Mouse (Mus musculus): ENCODE measurements at regions not wholly inside any gene's neighbourhood (a gene's known extent, or its start where the extent isn't known, plus 50 kb on each side); places are given as distances from the start of the nearest gene placed in this dataset.
A peak's percentile ranks its signal among the peaks of the same experiment; 100 is the strongest.
"Not testable (repeated sequence)": the region's sequence is repeated elsewhere in the genome, so short reads cannot be mapped to it uniquely, and the experiment has no call there.

DNA sequence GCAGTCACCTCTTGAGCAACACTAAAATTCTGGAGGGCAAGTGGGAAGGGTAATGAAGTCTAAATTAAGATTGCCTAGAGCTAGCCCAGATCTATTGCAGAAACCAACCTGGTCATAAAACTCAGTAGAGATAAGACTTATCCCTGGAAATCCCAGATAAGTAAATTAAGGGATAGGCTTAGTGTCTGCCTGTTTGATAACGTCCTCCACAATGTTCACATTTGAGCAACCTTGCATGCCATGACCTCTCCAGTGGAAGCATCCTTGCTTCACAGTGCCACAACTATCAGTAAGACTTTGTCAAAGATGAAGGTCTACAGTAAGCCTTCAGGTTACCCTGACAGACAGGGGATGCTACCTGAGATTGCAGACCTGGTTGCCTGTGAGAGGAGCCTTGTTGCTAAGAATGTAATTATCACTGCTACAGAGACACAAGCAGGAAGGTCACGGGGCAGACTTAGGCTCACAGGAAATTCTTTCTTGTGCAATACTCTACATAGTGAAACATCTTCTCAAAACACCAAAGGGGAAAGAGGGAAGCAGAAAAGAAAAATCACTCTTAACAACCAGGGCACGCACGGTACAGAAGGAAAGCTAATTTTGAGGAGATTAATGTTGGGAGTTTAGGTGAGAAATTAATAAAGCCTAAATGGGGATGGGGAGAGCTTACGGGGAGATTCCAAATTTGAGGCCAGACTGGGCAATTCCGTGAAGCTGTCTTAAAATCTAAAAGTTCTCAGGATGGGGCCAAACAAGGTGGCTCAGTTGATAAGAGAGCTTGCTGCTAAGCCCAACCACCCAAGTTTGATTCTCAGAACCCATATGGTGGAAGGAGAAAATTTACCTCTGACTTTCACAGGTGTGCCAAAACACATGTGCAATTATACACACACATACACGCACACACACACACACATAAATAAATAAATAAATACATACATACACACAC is 56.9 kb upstream of the Prdm9 start:
- H3K9me3 ChIP-seq: no peaks in the 10 kb centered on the region
- no peaks in the 10 kb centered on the region for H3K36me3 ChIP-seq (replicated peaks)
- no peak for ATAC-seq (ENCODE audit: low FRiP score)
- no peaks in the 10 kb centered on the region for H3K27me3 ChIP-seq
- no peaks in the 10 kb centered on the region for H3K4me1 ChIP-seq
- no peak overlapping the region for H3K4me3 ChIP-seq (replicated peaks)
- no peak overlapping the region for H3K27ac ChIP-seq
- WGBS: 85% methylated on average over 7 of the region's 7 CpGs
- no peak overlapping the region for H3K9ac ChIP-seq
- H3K4me2 ChIP-seq: no peak overlapping the region

DNA sequence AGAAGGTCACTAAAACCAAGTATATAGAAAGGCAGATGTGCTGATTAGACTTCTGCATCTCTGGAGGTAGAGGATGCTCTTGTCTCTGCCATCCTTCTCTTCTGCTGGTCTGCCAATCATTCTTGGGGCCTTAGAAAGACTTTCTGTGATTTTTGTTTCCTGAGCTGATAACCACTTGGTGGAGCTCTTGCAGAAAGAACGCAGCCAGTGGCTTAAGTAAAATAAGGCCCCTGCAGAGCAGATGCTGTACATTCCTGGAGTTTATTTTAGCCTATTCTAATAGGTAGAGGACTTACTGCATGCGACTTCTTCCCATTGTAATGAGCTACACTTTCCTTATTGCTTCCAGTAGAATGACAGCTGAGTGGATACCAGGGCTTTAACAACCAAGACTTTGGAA is 58.8 kb upstream of the Prdm9 start:
- H3K27ac ChIP-seq: no peak overlapping the region
- no peak overlapping the region for H3K4me2 ChIP-seq
- H3K36me3 ChIP-seq (replicated peaks): no peaks in the 10 kb centered on the region
- H3K4me3 ChIP-seq (replicated peaks): no peak overlapping the region
- H3K27me3 ChIP-seq: no peaks in the 10 kb centered on the region
- H3K9me3 ChIP-seq: no peaks in the 10 kb centered on the region
- no peak overlapping the region for H3K9ac ChIP-seq
- WGBS: 6% methylated on average over 2 of the region's 2 CpGs
- ATAC-seq (ENCODE audit: low FRiP score): no peak
- H3K4me1 ChIP-seq: no peaks in the 10 kb centered on the region

DNA sequence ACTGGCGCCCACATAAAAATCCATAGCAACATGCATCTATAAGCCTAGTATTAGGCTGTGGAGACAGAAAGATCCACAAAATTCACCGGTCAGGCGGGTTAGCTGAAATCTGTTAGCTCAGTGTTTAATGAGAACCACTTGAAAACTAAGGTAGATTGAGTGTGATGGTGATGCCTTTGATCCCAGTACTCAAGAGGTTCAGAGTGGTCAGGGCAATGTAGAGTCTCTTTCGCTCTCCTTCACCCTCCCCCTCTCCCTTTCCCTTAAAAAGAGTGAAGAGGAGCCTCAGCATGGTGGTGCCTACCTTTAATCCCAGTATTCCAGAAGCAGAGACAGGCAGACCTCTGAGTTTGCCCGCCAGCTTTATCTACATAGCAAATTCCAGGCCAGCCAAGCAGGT is 66.6 kb upstream of the Prdm9 start:
- Histone ChIP-seq H3K9ac (no peak overlapping the region), H3K9me3 (peaks cover 4% of the 10 kb centered on the region; the same call in 1 of the 2 replicates), H3K27ac (no peak overlapping the region), H3K4me3 (replicated peaks) (no peak overlapping the region), H3K36me3 (replicated peaks) (no peaks in the 10 kb centered on the region), H3K4me1 (no peaks in the 10 kb centered on the region; the same call in 1 of the 2 replicates), H3K4me2 (no peak overlapping the region), H3K27me3 (no peaks in the 10 kb centered on the region)
- 81% methylated on average over 5 of the region's 5 CpGs for WGBS
- ATAC-seq (ENCODE audit: low FRiP score): no peak

DNA sequence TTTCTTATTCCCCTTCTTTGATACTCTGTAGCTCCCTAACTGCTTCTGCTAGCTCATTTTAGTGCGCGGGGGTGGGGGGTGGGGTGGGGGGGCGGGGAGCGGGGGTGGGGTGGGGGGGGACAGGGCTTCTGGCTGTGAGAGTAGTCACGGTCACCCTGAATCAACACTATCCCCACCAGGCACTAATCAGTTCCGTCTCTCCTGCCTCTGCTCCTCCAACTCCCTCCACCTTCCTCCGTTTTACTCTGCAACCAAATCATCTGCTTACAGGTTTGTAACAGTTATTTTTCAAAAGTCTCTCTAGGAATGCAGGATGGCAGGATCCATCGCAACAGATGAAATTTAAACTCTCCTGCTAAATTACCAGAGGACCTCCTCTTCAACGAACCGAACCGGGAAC is 67.5 kb upstream of the Prdm9 start:
- Histone ChIP-seq H3K9ac (no peak overlapping the region), H3K4me2 (peak overlapping the region; percentile 33; the same call in 1 of the 2 replicates), H3K27me3 (no peaks in the 10 kb centered on the region), H3K4me1 (no peaks in the 10 kb centered on the region; the same call in 1 of the 2 replicates), H3K36me3 (replicated peaks) (no peaks in the 10 kb centered on the region), H3K4me3 (replicated peaks) (0 out of 2 replicates have a peak overlapping the region, but pooled peaks have one; percentile 5), H3K27ac (no peak overlapping the region), H3K9me3 (peaks cover 4% of the 10 kb centered on the region; the same call in 1 of the 2 replicates)
- 21% methylated on average over 11 of the region's 11 CpGs for WGBS
- ATAC-seq (ENCODE audit: low FRiP score): no peak

DNA sequence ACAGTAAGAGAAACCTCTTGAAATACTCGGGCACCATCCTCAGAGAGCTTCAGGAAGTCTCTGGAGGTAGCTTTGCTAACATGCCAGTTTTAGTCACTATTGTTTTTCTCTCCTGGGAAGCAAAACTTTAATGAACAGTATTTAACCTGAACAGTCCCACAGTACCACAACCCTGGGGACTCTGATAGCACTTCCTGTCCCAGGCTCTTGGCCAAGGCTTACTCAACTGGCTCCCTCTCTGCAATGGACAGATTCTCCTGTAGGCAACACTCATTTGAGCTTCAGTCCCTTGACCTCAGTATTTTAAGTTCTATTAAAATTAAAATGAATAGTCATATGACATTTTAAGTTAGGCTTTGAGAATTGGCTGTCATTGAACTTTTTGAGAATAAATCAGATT is 67.9 kb upstream of the Prdm9 start:
- no peaks in the 10 kb centered on the region for H3K27me3 ChIP-seq
- H3K9ac ChIP-seq: no peak overlapping the region
- no peaks in the 10 kb centered on the region; the same call in 1 of the 2 replicates for H3K4me1 ChIP-seq
- peaks cover 4% of the 10 kb centered on the region; the same call in 1 of the 2 replicates for H3K9me3 ChIP-seq
- WGBS: 44% methylated on average over 1 of the region's 1 CpGs
- no peak overlapping the region for H3K4me3 ChIP-seq (replicated peaks)
- H3K36me3 ChIP-seq (replicated peaks): no peaks in the 10 kb centered on the region
- H3K4me2 ChIP-seq: no peak overlapping the region
- no peak for ATAC-seq (ENCODE audit: low FRiP score)
- H3K27ac ChIP-seq: no peak overlapping the region

DNA sequence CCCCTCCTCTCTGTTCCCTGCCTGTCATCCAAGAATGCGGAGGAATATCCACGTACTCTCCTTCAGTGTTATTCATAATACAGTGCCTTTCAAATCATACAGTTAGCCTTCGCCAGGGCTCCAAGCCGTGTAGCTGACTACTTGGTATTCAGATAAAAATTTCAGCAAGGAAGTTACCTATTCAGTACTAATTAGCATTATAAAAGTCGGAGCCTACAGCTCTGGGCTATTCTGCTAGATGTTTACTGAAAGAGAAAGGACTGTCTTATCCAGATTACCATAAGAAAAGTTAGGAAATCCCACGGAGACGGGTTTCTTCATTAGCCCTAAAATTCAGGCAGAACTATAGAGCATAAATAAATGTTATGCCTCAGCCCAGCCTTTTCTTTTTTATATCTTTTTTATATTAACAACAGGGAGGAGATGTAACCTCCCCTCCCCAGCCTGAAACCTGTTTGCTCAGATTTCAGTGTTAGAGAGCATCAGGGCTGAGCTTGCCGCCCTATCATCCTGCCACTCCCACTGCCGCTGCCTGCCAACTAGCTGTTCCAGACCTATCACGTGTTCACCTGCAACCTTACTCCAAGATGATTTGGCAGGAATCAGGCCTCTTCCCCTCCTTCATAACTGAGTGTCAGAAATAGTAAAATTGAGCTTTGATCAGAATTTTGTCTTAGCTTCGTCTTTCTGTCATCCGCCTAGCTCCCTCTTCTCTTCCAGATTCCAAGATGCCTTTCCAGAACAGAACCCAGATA is 65.5 kb upstream of the Chd1 start:
- H3K9me3 ChIP-seq; ATAC-seq (ENCODE audit: low FRiP score); H3K9ac ChIP-seq; H3K4me2 ChIP-seq; H3K27ac ChIP-seq; H3K4me1 ChIP-seq; H3K4me3 ChIP-seq (replicated peaks); H3K36me3 ChIP-seq (replicated peaks); H3K27me3 ChIP-seq: not testable (repeated sequence)
- WGBS: 53% methylated on average over 12 of the region's 12 CpGs

DNA sequence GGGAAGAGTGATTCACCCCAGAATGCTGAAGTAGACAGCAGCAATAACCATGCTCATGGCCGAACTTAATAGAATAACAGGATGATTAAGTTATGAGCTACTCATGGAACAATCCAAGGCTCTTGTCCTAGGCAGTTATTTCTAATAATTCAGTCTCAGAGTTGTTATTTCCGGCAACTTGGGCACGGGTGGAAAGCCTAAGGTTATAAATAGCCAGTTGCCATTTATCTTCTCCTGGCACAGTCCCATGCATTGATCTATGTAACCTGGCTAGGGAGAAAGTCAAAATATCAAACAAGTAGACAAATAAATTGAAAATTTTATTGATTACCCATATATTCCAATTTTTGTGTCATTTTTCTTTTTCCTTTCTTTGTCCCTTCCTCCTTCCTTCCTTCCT is 64.0 kb upstream of the Chd1 start:
- no peak overlapping the region for H3K9ac ChIP-seq
- no peak overlapping the region for H3K27ac ChIP-seq
- H3K9me3 ChIP-seq: no peaks in the 10 kb centered on the region
- ATAC-seq (ENCODE audit: low FRiP score): no peak
- H3K4me3 ChIP-seq (replicated peaks): no peak overlapping the region
- no peaks in the 10 kb centered on the region for H3K4me1 ChIP-seq
- no peak overlapping the region for H3K4me2 ChIP-seq
- WGBS: 85% methylated on average over 3 of the region's 3 CpGs
- H3K27me3 ChIP-seq: no peaks in the 10 kb centered on the region
- H3K36me3 ChIP-seq (replicated peaks): no peaks in the 10 kb centered on the region

DNA sequence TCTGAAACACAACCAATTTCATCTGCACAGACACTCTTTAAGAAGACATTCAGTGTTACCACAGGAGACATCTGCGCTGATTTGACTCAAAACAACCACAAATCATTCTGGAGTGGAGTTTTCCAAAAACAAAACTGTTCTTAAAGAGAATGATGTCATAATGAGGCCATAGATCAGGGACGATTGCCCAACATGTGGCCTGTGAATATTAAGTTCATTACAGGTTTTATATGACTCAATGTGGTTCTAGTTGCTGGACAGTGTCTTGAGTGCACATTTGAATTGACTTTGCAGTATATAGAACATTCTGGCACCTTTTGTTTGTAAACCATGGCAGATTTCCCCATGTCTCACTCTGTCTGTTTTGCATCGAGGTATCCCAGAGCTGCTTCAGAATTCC is 63.0 kb upstream of the Chd1 start:
- WGBS: 82% methylated on average over 3 of the region's 3 CpGs
- H3K4me2 ChIP-seq: no peak overlapping the region
- no peak overlapping the region for H3K4me3 ChIP-seq (replicated peaks)
- no peak overlapping the region for H3K9ac ChIP-seq
- no peaks in the 10 kb centered on the region for H3K27me3 ChIP-seq
- no peak overlapping the region for H3K27ac ChIP-seq
- no peak for ATAC-seq (ENCODE audit: low FRiP score)
- no peaks in the 10 kb centered on the region for H3K4me1 ChIP-seq
- H3K36me3 ChIP-seq (replicated peaks): no peaks in the 10 kb centered on the region
- no peaks in the 10 kb centered on the region for H3K9me3 ChIP-seq

DNA sequence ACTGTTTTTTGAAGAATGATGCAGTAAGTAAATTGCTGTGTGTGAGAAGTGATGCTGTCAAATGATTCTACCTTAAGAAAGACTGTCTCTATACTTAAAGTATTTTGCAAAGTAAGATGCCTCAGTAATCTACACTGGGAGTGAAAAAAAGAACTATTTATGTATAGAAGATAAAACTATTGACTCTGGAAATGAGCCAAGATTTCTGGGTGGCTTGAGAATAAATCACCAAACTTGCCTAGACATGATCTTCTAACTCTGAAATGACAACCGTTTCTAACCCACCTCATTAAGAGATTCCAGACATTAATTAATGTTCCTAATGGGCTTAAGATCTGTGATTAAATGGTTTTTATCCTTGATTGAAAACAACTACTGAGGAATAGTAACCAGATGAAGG is 58.0 kb upstream of the Chd1 start:
- H3K4me2 ChIP-seq: no peak overlapping the region
- H3K9me3 ChIP-seq: no peaks in the 10 kb centered on the region
- H3K36me3 ChIP-seq (replicated peaks): no peaks in the 10 kb centered on the region
- H3K4me3 ChIP-seq (replicated peaks): no peak overlapping the region
- H3K9ac ChIP-seq: no peak overlapping the region
- no peaks in the 10 kb centered on the region for H3K4me1 ChIP-seq
- no peak for ATAC-seq (ENCODE audit: low FRiP score)
- H3K27me3 ChIP-seq: no peaks in the 10 kb centered on the region
- H3K27ac ChIP-seq: no peak overlapping the region
- WGBS: 28% methylated on average over 1 of the region's 1 CpGs

DNA sequence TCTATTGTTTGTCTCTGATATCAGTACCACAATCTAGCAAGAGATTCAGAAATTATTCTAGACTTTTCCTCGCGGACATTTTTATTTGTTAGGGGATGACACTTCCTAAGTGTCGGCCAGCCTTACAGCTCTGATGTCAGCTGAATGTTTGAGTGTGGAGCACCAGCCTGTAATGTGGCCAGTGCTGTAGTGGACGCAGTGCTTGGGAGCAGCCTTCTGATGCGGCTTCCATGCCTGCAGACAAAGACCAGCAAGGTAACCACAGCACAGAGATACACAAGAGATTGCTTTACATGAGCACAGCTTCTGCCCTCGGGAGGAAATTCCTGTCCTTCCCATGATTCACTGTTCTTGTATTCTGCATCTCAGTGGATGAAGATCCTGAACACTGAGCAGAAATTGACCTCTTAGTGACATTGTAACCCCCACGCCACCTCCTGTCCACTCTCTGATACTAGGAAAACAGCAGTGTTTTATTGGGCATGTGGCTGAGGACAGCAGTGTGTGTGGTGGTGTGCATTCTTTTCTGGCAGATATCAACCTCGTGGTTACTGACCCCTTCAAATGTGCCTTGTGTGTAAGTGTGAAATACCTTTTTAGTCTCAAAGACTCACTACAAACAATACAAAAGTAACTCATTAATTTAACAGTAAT is 54.6 kb upstream of the Chd1 start:
- no peaks in the 10 kb centered on the region for H3K9me3 ChIP-seq
- WGBS: 77% methylated on average over 8 of the region's 8 CpGs

DNA sequence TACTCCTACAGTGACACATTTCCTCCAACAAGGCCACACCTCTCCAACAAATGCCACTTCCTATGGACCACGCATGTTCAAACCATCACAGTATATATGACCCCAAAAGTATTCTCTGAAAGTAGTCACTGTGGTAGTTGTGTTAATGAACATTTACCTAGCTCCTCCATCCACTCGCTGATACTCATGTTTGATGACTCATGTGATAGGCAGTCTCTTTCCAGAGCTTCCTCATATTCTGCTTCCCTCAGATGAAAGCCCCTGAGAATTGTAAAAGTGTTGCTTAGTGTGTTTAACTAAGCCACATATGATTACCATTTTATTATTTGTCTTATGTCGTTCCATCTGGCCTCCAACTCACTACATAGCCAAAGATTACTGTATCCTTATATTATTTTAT is 52.9 kb upstream of the Chd1 start:
- H3K9me3 ChIP-seq: no peaks in the 10 kb centered on the region
- H3K4me2 ChIP-seq: no peak overlapping the region
- no peaks in the 10 kb centered on the region for H3K36me3 ChIP-seq (replicated peaks)
- no peak overlapping the region for H3K4me3 ChIP-seq (replicated peaks)
- H3K9ac ChIP-seq: no peak overlapping the region
- H3K27ac ChIP-seq: no peak overlapping the region
- no peaks in the 10 kb centered on the region for H3K27me3 ChIP-seq
- H3K4me1 ChIP-seq: no peaks in the 10 kb centered on the region
- WGBS: 91% methylated on average over 3 of the region's 3 CpGs
- no peak for ATAC-seq (ENCODE audit: low FRiP score)

More for the DNA sequence above, 54.6 kb upstream of the Chd1 start:
- Histone ChIP-seq H3K36me3 (replicated peaks) (no peaks in the 10 kb centered on the region), H3K27me3 (no peaks in the 10 kb centered on the region), H3K4me2 (no peak overlapping the region), H3K4me3 (replicated peaks) (no peak overlapping the region), H3K4me1 (no peaks in the 10 kb centered on the region), H3K27ac (no peak overlapping the region), H3K9ac (no peak overlapping the region)
- ATAC-seq (ENCODE audit: low FRiP score): no peak

All from forebrain, embryonic 12.5 days (tissue).